ENCODE assay signal across 23 mouse cellular contexts in genomic region chr17:36952631-36953030, GRCm38 (mm10). TPM values are rescaled to one million over a fixed set of nuclear protein-coding genes. Genes with fewer than 3 reads are reported as not detected.
"Had no signal": no experiment of that assay in that cellular context is flagged by ENCODE, and none has a peak within 500 bp of the region (broad histone marks: within the 10 kb centered on the region; RNA-seq: fewer than 3 reads in every experiment).

No protein-coding gene starts in this region.

- H3K27me3 ChIP-seq: lung, embryonic 15.5 days; midbrain, embryonic 12.5 days; neural tube, embryonic 12.5 days; neural tube, embryonic 15.5 days had no signal

- H3K9me3 ChIP-seq: limb, embryonic 10.5 days; limb, embryonic 13.5 days; liver, embryonic 12.5 days; liver, embryonic 15.5 days; lung, embryonic 15.5 days; midbrain, embryonic 12.5 days; neural tube, embryonic 12.5 days; neural tube, embryonic 15.5 days had no signal

- H3K9ac ChIP-seq: lung, embryonic 15.5 days; midbrain, embryonic 12.5 days; neural tube, embryonic 12.5 days had no signal

- H3K27ac ChIP-seq: kidney, postnatal 0 days; neural tube, embryonic 12.5 days; stomach, postnatal 0 days had no signal

- DNase-seq: kidney, postnatal 25 days; layer of hippocampus, adult 9-11 months; liver; lung, postnatal 10 days; right cerebral cortex, adult 18-20 months; right cerebral cortex, postnatal 14 days; thymus, adult 18-20 months had no signal

- H3K4me3 ChIP-seq: neural tube, embryonic 12.5 days had no signal

RNA-seq across cellular contexts. Expression of gene Rnf39, which starts 9.9 kb away (rescaled TPM):
- total RNA-seq: megakaryocyte progenitor cell, adult 5-6 weeks; megakaryocyte-erythroid progenitor cell, adult 5-6 weeks had no signal
- polyA plus RNA-seq: liver, embryonic 12.5 days had no signal

RNA-seq across cellular contexts. Expression of gene 2410137M14Rik, which starts 28.4 kb away (rescaled TPM):
- total RNA-seq: layer of hippocampus, adult 2 months; megakaryocyte progenitor cell, adult 5-6 weeks; megakaryocyte-erythroid progenitor cell, adult 5-6 weeks had no signal
- polyA plus RNA-seq: kidney, embryonic 14.5 days; kidney, postnatal 0 days; large intestine, adult 2 months; limb, embryonic 10.5 days; limb, embryonic 13.5 days; liver, embryonic 12.5 days; liver, embryonic 15.5 days; lung, embryonic 15.5 days; neural tube, embryonic 12.5 days; neural tube, embryonic 15.5 days; stomach, embryonic 14.5 days; stomach, postnatal 0 days had no signal
